Mouse (Mus musculus) bone marrow macrophage, adult 2 months (primary cell): Measurements from ENCODE around the gene Rnls.

ENCODE experiments used
- CTCF ChIP-seq: IDR thresholded peaks from 2 replicates; pipeline ENCODE4 v1.5.1; 2012; ENCODE audit warnings: low read depth, mild to moderate bottlenecking, low read length, moderate library complexity
- POLR2A ChIP-seq: IDR thresholded peaks from 2 replicates; pipeline ENCODE4 v1.6.1; 2012; ENCODE audit warnings: mild to moderate bottlenecking, low read depth, low read length, borderline replicate concordance

GRCm38 (mm10) chr19:33100031-33100430 lies 292.1 kb downstream of the Rnls start:
- no peak for TF ChIP-seq CTCF
- no peak for TF ChIP-seq POLR2A
